Mouse (Mus musculus) hindbrain, embryonic 16.5 days (tissue): ENCODE results near the gene Sec14l5. TPM values are rescaled to one million over a fixed set of nuclear protein-coding genes. Genes with fewer than 3 reads are reported as not detected.

Source experiments
- ATAC-seq: fragments of 200-750 bp; cut with Nextera tagmentation; 2 replicates; pipeline ENCODE4 v1.8.0; 2017; ENCODE audit warnings: moderate TSS enrichment, moderate library complexity
- H3K27ac ChIP-seq: fragments of 300-500 bp; sonication (generic); 2 replicates; pipeline ENCODE4 v1.5.1; 2014; ENCODE audit warnings: low read depth, mild to moderate bottlenecking, control low read depth, low read length, moderate library complexity
- H3K27me3 ChIP-seq: fragments of 300-500 bp; sonication (generic); replicated peaks from 2 replicates; pipeline ENCODE4 v1.6.1; 2014; ENCODE audit warnings: low read length; ENCODE audit not compliant: control insufficient read depth, insufficient read depth
- H3K36me3 ChIP-seq: fragments of 300-500 bp; sonication (generic); 2 replicates; pipeline ENCODE4 v1.6.1; 2014; ENCODE audit warnings: mild to moderate bottlenecking, low read length, moderate library complexity, mixed read lengths; ENCODE audit not compliant: control insufficient read depth, insufficient read depth
- H3K4me1 ChIP-seq: fragments of 300-500 bp; sonication (generic); 2 replicates; pipeline ENCODE4 v1.6.1; 2014; ENCODE audit warnings: low read depth, low read length; ENCODE audit not compliant: control insufficient read depth, insufficient read depth
- H3K4me2 ChIP-seq: fragments of 300-500 bp; sonication (generic); 2 replicates; pipeline ENCODE4 v1.6.1; 2014; ENCODE audit warnings: mild to moderate bottlenecking, low read length, control low read depth, moderate library complexity
- H3K4me3 ChIP-seq: fragments of 300-500 bp; sonication (generic); 2 replicates; pipeline ENCODE4 v1.5.1; 2014; ENCODE audit warnings: mild to moderate bottlenecking, low read length, control low read depth, moderate library complexity
- H3K9ac ChIP-seq: fragments of 300-500 bp; sonication (generic); 2 replicates; pipeline ENCODE4 v1.6.1; 2014; ENCODE audit warnings: low read depth, mild to moderate bottlenecking, control low read depth, low read length, moderate library complexity
- H3K9me3 ChIP-seq: fragments of 300-500 bp; sonication (generic); 2 replicates; pipeline ENCODE4 v1.6.1; 2014; ENCODE audit warnings: mild to moderate bottlenecking, low read length, moderate library complexity; ENCODE audit not compliant: control insufficient read depth
- WGBS: fragments of 180-500 bp; shearing (Covaris S2); extraction: QIAGEN DNeasy Blood & Tissue Kit; methylation state at CpG from one replicate; pipeline ENCODE4 v1.1.7; 2014; 5-methylcytosine and 5-hydroxymethylcytosine counted together
- polyA plus RNA-seq: library from polyadenylated mRNA; unstranded; fragments of >200 nt; fragmentation: Nextera tagmentation; extraction: Ambion mirVana; gene quantifications from 2 replicates; pipeline ENCODE4 v1.2.1, GENCODE M21; 2015

The Sec14l5 gene
- polyA plus RNA-seq, 1 experiment from 2014 or later = 0.15 TPM

- no peak overlapping the region for H3K9ac ChIP-seq
- H3K36me3 ChIP-seq = peaks cover 3% of the 10 kb centered on the region; the same call in 1 of the 2 replicates
- no peak overlapping the region for H3K4me3 ChIP-seq
- no peak for ATAC-seq
- no peak overlapping the region for H3K4me2 ChIP-seq
- no peaks in the 10 kb centered on the region for H3K4me1 ChIP-seq
- WGBS = 20% methylated on average over 6 of the region's 6 CpGs
- no peaks in the 10 kb centered on the region for H3K27me3 ChIP-seq
- no peak overlapping the region for H3K27ac ChIP-seq
- H3K9me3 ChIP-seq = no peaks in the 10 kb centered on the region
These were observed 48.2 kb downstream of the Sec14l5 start for GRCm38 (mm10) chr16:5195080-5195479.

GRCm38 (mm10) chr16:5202681-5203080, 55.8 kb downstream of the Sec14l5 start:
- peak overlapping the region; percentile 87 for H3K4me3 ChIP-seq
- no peaks in the 10 kb centered on the region for H3K9me3 ChIP-seq
- no peak for ATAC-seq
- no peak overlapping the region for H3K27ac ChIP-seq
- no peak overlapping the region for H3K9ac ChIP-seq
- H3K36me3 ChIP-seq = peaks cover 5% of the 10 kb centered on the region; the same call in 1 of the 2 replicates
- H3K4me2 ChIP-seq = peak overlapping the region; percentile 97
- H3K27me3 ChIP-seq = no peaks in the 10 kb centered on the region
- WGBS = 8% methylated on average over 4 of the region's 4 CpGs
- peaks cover 2% of the 10 kb centered on the region for H3K4me1 ChIP-seq

- peak; percentile 58; the same call in 1 of the 2 replicates for ATAC-seq
- H3K27ac ChIP-seq = no peak overlapping the region
- peaks cover 5% of the 10 kb centered on the region; the same call in 1 of the 2 replicates for H3K36me3 ChIP-seq
- H3K9ac ChIP-seq = peak overlapping the region; percentile 76
- H3K9me3 ChIP-seq = no peaks in the 10 kb centered on the region
- H3K4me3 ChIP-seq = peak overlapping the region; percentile 87
- no peaks in the 10 kb centered on the region for H3K27me3 ChIP-seq
- H3K4me2 ChIP-seq = peak overlapping the region; percentile 97
- peaks cover 2% of the 10 kb centered on the region for H3K4me1 ChIP-seq
- 2% methylated on average over 36 of the region's 36 CpGs for WGBS
These were observed 56.3 kb downstream of the Sec14l5 start for GRCm38 (mm10) chr16:5203200-5203599.

GRCm38 (mm10) chr16:5203668-5204433, 56.9 kb downstream of the Sec14l5 start, which contains the start of gene Nagpa:
Gene Nagpa (minus strand): TSS chr16:5204012.
- Histone ChIP-seq H3K36me3 (peaks cover 5% of the 10 kb centered on the region; the same call in 1 of the 2 replicates), H3K4me3 (peak within 1 kb of the TSS; percentile 87), H3K9ac (peak within 1 kb of the TSS; percentile 76), H3K9me3 (no peaks in the 10 kb centered on the region), H3K4me1 (peaks cover 2% of the 10 kb centered on the region), H3K4me2 (peak within 1 kb of the TSS; percentile 97), H3K27me3 (no peaks in the 10 kb centered on the region), H3K27ac (no peak within 1 kb of the TSS)
- WGBS = 5% methylated on average over 34 of the region's 40 CpGs
- ATAC-seq = peak; percentile 94

GRCm38 (mm10) chr16:5205431-5205970, 58.6 kb downstream of the Sec14l5 start:
- no peak overlapping the region for H3K4me2 ChIP-seq
- H3K4me3 ChIP-seq = no peak overlapping the region
- WGBS = 88% methylated on average over 5 of the region's 5 CpGs
- peaks cover 2% of the 10 kb centered on the region for H3K4me1 ChIP-seq
- no peak overlapping the region for H3K27ac ChIP-seq
- no peaks in the 10 kb centered on the region for H3K27me3 ChIP-seq
- H3K9ac ChIP-seq = no peak overlapping the region
- H3K36me3 ChIP-seq = 0 out of 2 replicates have a peak, but pooled peaks cover 2% of the 10 kb centered on the region
- no peak for ATAC-seq
- H3K9me3 ChIP-seq = no peaks in the 10 kb centered on the region

- no peaks in the 10 kb centered on the region for H3K27me3 ChIP-seq
- H3K4me2 ChIP-seq = no peak overlapping the region
- H3K27ac ChIP-seq = no peak overlapping the region
- ATAC-seq = no peak
- H3K36me3 ChIP-seq = no peaks in the 10 kb centered on the region
- peaks cover 2% of the 10 kb centered on the region for H3K4me1 ChIP-seq
- WGBS = 76% methylated on average over 5 of the region's 5 CpGs
- H3K9me3 ChIP-seq = no peaks in the 10 kb centered on the region
- H3K9ac ChIP-seq = no peak overlapping the region
- no peak overlapping the region for H3K4me3 ChIP-seq
These were observed 59.1 kb downstream of the Sec14l5 start for GRCm38 (mm10) chr16:5206051-5206450.

- no peaks in the 10 kb centered on the region for H3K36me3 ChIP-seq
- no peak overlapping the region for H3K4me2 ChIP-seq
- no peak overlapping the region for H3K4me3 ChIP-seq
- ATAC-seq = no peak
- no peaks in the 10 kb centered on the region for H3K4me1 ChIP-seq
- no peaks in the 10 kb centered on the region for H3K9me3 ChIP-seq
- H3K27me3 ChIP-seq = no peaks in the 10 kb centered on the region; the same call in 1 of the 2 replicates
- WGBS = 77% methylated on average over 2 of the region's 2 CpGs
- H3K9ac ChIP-seq = no peak overlapping the region
- H3K27ac ChIP-seq = no peak overlapping the region
These were observed 63.5 kb downstream of the Sec14l5 start for GRCm38 (mm10) chr16:5210365-5210764.

- no peak for ATAC-seq
- no peak overlapping the region for H3K4me3 ChIP-seq
- no peaks in the 10 kb centered on the region for H3K9me3 ChIP-seq
- H3K9ac ChIP-seq = no peak overlapping the region
- no peaks in the 10 kb centered on the region for H3K36me3 ChIP-seq
- no peak overlapping the region for H3K27ac ChIP-seq
- WGBS = 79% methylated on average over 3 of the region's 3 CpGs
- no peaks in the 10 kb centered on the region for H3K4me1 ChIP-seq
- H3K4me2 ChIP-seq = no peak overlapping the region
- no peaks in the 10 kb centered on the region; the same call in 1 of the 2 replicates for H3K27me3 ChIP-seq
These were observed 65.2 kb downstream of the Sec14l5 start for GRCm38 (mm10) chr16:5212150-5212549.

- WGBS = 86% methylated on average over 2 of the region's 2 CpGs
- no peak for ATAC-seq
- no peak overlapping the region for H3K9ac ChIP-seq
- no peaks in the 10 kb centered on the region for H3K9me3 ChIP-seq
- H3K4me2 ChIP-seq = no peak overlapping the region
- H3K27ac ChIP-seq = no peak overlapping the region
- no peaks in the 10 kb centered on the region for H3K36me3 ChIP-seq
- H3K4me3 ChIP-seq = no peak overlapping the region
- no peaks in the 10 kb centered on the region for H3K4me1 ChIP-seq
- H3K27me3 ChIP-seq = no peaks in the 10 kb centered on the region; the same call in none of the 2 replicates
These were observed 67.2 kb downstream of the Sec14l5 start for GRCm38 (mm10) chr16:5214126-5214525.
